Mouse (Mus musculus) liver, adult 2 months (tissue): ENCODE data around the gene Slc17a2. TPM values are rescaled to one million over a fixed set of nuclear protein-coding genes. Genes with fewer than 3 reads are reported as not detected.

Experiments
- DNase-seq: peaks from one replicate; pipeline ENCODE4 v3.0.0-alpha.2; 2011; ENCODE audit warnings: low read depth, low spot score; ENCODE audit errors: extremely low read depth
- H3K27ac ChIP-seq: fragments of 200-500 bp; replicated peaks from 2 replicates; pipeline ENCODE4 v1.5.1; 2012; ENCODE audit warnings: low read depth, mild to moderate bottlenecking, control low read depth, inconsistent platforms, low read length; ENCODE audit not compliant: insufficient read depth
- H3K27me3 ChIP-seq: fragments of 200-500 bp; 2 replicates; pipeline ENCODE4 v1.6.1; 2012; ENCODE audit warnings: mild to moderate bottlenecking, moderate library complexity, low read length, inconsistent platforms; ENCODE audit not compliant: control insufficient read depth, insufficient read depth
- H3K36me3 ChIP-seq: fragments of 200-500 bp; 2 replicates; pipeline ENCODE4 v1.6.1; 2012; ENCODE audit warnings: low read length, inconsistent platforms; ENCODE audit not compliant: control insufficient read depth, insufficient read depth
- H3K4me1 ChIP-seq: fragments of 200-500 bp; 2 replicates; pipeline ENCODE4 v1.6.1; 2011; ENCODE audit warnings: low read length; ENCODE audit not compliant: control insufficient read depth, insufficient read depth
- H3K4me3 ChIP-seq: fragments of 200-500 bp; 2 replicates; pipeline ENCODE4 v1.5.1; 2011; ENCODE audit warnings: low read depth, mild to moderate bottlenecking, control low read depth, low read length, moderate library complexity; ENCODE audit not compliant: insufficient read depth
- H3K79me2 ChIP-seq: fragments of 200-500 bp; 2 replicates; pipeline ENCODE4 v1.6.1; 2012; ENCODE audit warnings: inconsistent platforms, mild to moderate bottlenecking, low read length, moderate library complexity; ENCODE audit not compliant: control insufficient read depth, insufficient read depth
- H3K9ac ChIP-seq: fragments of 200-500 bp; 2 replicates; pipeline ENCODE4 v1.6.1; 2012; ENCODE audit warnings: low read depth, mild to moderate bottlenecking, control low read depth, inconsistent platforms, low read length
- CTCF ChIP-seq: fragments of 200-500 bp; IDR thresholded peaks from 2 replicates; pipeline ENCODE4 v1.5.1; 2011; ENCODE audit warnings: low read depth, low read length, control low read depth
- POLR2A ChIP-seq: fragments of 200-500 bp; IDR thresholded peaks from 2 replicates; pipeline ENCODE4 v1.6.1; 2011; ENCODE audit warnings: low read length, control low read depth; ENCODE audit not compliant: insufficient read depth; ENCODE audit errors: extremely low read depth
- WGBS: fragments of 180-500 bp; shearing (Covaris S2); methylation state at CpG from one replicate; pipeline ENCODE4 v1.1.7; 2018; 5-methylcytosine and 5-hydroxymethylcytosine counted together
- polyA plus RNA-seq: library from polyadenylated mRNA; depleted of rRNA; stranded (reverse); fragments of >200 nt; gene quantifications from 2 replicates; pipeline ENCODE4 v1.2.3, GENCODE M21; 2012
- total RNA-seq: library from RNA; depleted of rRNA; stranded (reverse); fragments of >200 nt; gene quantifications from 2 replicates; pipeline ENCODE4 v1.2.3, GENCODE M21; 2014

The Slc17a2 gene
- total and polyA plus RNA-seq, 2 experiments: 175 to 189 TPM

GRCm38 (mm10) chr13:23836630-23837029 is 29.8 kb downstream of the Slc17a2 start:
- TF ChIP-seq POLR2A: no peak
- TF ChIP-seq CTCF: no peak
- Histone ChIP-seq H3K36me3 (no peaks in the 10 kb centered on the region), H3K79me2 (no peaks in the 10 kb centered on the region; the same call in 1 of the 2 replicates), H3K4me1 (peaks cover 25% of the 10 kb centered on the region), H3K4me3 (peak overlapping the region; percentile 33; the same call in 1 of the 2 replicates), H3K27ac (peak overlapping the region; percentile 42), H3K9ac (no peak overlapping the region), H3K27me3 (no peaks in the 10 kb centered on the region)
- 15% methylated on average over 5 of the region's 5 CpGs for WGBS
- DNase-seq: peak; percentile 97

GRCm38 (mm10) chr13:23839308-23839707 is 32.5 kb downstream of the Slc17a2 start, which contains the start of gene Slc17a3:
TSS of gene Slc17a3 (plus strand) at chr13:23839434.
- Histone ChIP-seq H3K27me3 (no peaks in the 10 kb centered on the region), H3K36me3 (peaks cover 5% of the 10 kb centered on the region; the same call in 1 of the 2 replicates), H3K79me2 (peaks cover 6% of the 10 kb centered on the region; the same call in 1 of the 2 replicates), H3K9ac (peak within 1 kb of the TSS; percentile 46), H3K4me1 (peaks cover 34% of the 10 kb centered on the region), H3K4me3 (peak within 1 kb of the TSS; percentile 42), H3K27ac (peak within 1 kb of the TSS; percentile 79)
- DNase-seq: peak; percentile 82
- WGBS: 17% methylated on average over 2 of the region's 2 CpGs
- TF ChIP-seq POLR2A: no peak
- TF ChIP-seq CTCF: 0 out of 2 replicates have a peak, but pooled peaks have one; percentile 6

- Histone ChIP-seq H3K27ac (no peak overlapping the region), H3K4me3 (no peak overlapping the region), H3K36me3 (peaks cover 44% of the 10 kb centered on the region), H3K4me1 (peaks cover 22% of the 10 kb centered on the region), H3K79me2 (peaks cover 6% of the 10 kb centered on the region; the same call in 1 of the 2 replicates), H3K9ac (no peak overlapping the region), H3K27me3 (no peaks in the 10 kb centered on the region)
- 83% methylated on average over 4 of the region's 4 CpGs for WGBS
- no peak for DNase-seq
- TF ChIP-seq POLR2A (no peak), CTCF (no peak)
These were observed 39.1 kb downstream of the Slc17a2 start for GRCm38 (mm10) chr13:23845851-23846250.

- H3K27ac ChIP-seq: 0 out of 2 replicates have a peak overlapping the region, but pooled peaks have one; percentile 29
- no peak overlapping the region for H3K4me3 ChIP-seq
- no peaks in the 10 kb centered on the region; the same call in 1 of the 2 replicates for H3K79me2 ChIP-seq
- H3K4me1 ChIP-seq: peaks cover 10% of the 10 kb centered on the region
- H3K27me3 ChIP-seq: no peaks in the 10 kb centered on the region
- TF ChIP-seq CTCF (no peak), POLR2A (no peak)
- peaks cover 57% of the 10 kb centered on the region for H3K36me3 ChIP-seq
- H3K9ac ChIP-seq: no peak overlapping the region
- DNase-seq: no peak
- WGBS: 28% methylated on average over 2 of the region's 2 CpGs
These were observed 42.5 kb downstream of the Slc17a2 start for GRCm38 (mm10) chr13:23849299-23849698.

GRCm38 (mm10) chr13:23856401-23856800 is 49.6 kb downstream of the Slc17a2 start:
- no peak for TF ChIP-seq CTCF
- TF ChIP-seq POLR2A: no peak
- DNase-seq: no peak
- no peak overlapping the region for H3K9ac ChIP-seq
- no peaks in the 10 kb centered on the region for H3K79me2 ChIP-seq
- H3K4me1 ChIP-seq: 0 out of 2 replicates have a peak, but pooled peaks cover 1% of the 10 kb centered on the region
- no peaks in the 10 kb centered on the region for H3K27me3 ChIP-seq
- H3K4me3 ChIP-seq: no peak overlapping the region
- H3K36me3 ChIP-seq: peaks cover 63% of the 10 kb centered on the region
- 78% methylated on average over 3 of the region's 3 CpGs for WGBS
- no peak overlapping the region for H3K27ac ChIP-seq

GRCm38 (mm10) chr13:23861815-23862214 is 55.0 kb downstream of the Slc17a2 start:
- Histone ChIP-seq H3K9ac (no peak overlapping the region), H3K79me2 (no peaks in the 10 kb centered on the region), H3K4me1 (peaks cover 1% of the 10 kb centered on the region; the same call in 1 of the 2 replicates), H3K27me3 (no peaks in the 10 kb centered on the region), H3K36me3 (peaks cover 33% of the 10 kb centered on the region), H3K27ac (no peak overlapping the region), H3K4me3 (no peak overlapping the region)
- TF ChIP-seq CTCF (no peak), POLR2A (no peak)
- no peak for DNase-seq
